Mouse (Mus musculus) adrenal gland, adult 18-20 months (tissue): ENCODE data around the gene Atrnl1. TPM values are rescaled to one million over a fixed set of nuclear protein-coding genes. Genes with fewer than 3 reads are reported as not detected.
A peak's percentile ranks its signal among the peaks of the same experiment; 100 is the strongest.
"Not testable (repeated sequence)": the region's sequence is repeated elsewhere in the genome, so short reads cannot be mapped to it uniquely, and the experiment has no call there.

ENCODE experiments used
- DNase-seq, 2 experiments: peaks; one replicate each; pipeline ENCODE4 v3.0.0; 2021 to 2022; ENCODE audit warnings: low spot score in 2 of 2
- total RNA-seq, 2 experiments: library from RNA; stranded (reverse); gene quantifications; 1 replicate in 1 of 2; 2 replicates in 1 of 2; pipeline ENCODE4 v1.2.3; 2021

The Atrnl1 gene
- total RNA-seq, 2 experiments from 2014 or later, result 22.4 to 23.5 TPM

- DNase-seq, result no peak
These were observed 347.9 kb downstream of the Atrnl1 start for GRCm38 (mm10) chr19:57958726-57959125.

- DNase-seq, result no peak
These were observed 350.5 kb downstream of the Atrnl1 start for GRCm38 (mm10) chr19:57961321-57961720.

- DNase-seq, result no peak
These were observed 351.2 kb downstream of the Atrnl1 start for GRCm38 (mm10) chr19:57961738-57962640.

- DNase-seq, result no peak
These were observed 353.0 kb downstream of the Atrnl1 start for GRCm38 (mm10) chr19:57963874-57964273.

- DNase-seq, result no peak
These were observed 358.9 kb downstream of the Atrnl1 start for GRCm38 (mm10) chr19:57969766-57970165.

- no peak for DNase-seq
These were observed 359.6 kb downstream of the Atrnl1 start for GRCm38 (mm10) chr19:57970342-57970895.

GRCm38 (mm10) chr19:57975201-57975600, 364.4 kb downstream of the Atrnl1 start:
- DNase-seq, result no peak

GRCm38 (mm10) chr19:57985918-57986900, 375.4 kb downstream of the Atrnl1 start:
- no peak for DNase-seq

GRCm38 (mm10) chr19:57987696-57988393, 377.0 kb downstream of the Atrnl1 start:
- DNase-seq, result no peak

- no peak for DNase-seq
These were observed 377.8 kb downstream of the Atrnl1 start for GRCm38 (mm10) chr19:57988559-57989093.

GRCm38 (mm10) chr19:57991099-57991760, 380.4 kb downstream of the Atrnl1 start:
- no peak for DNase-seq

GRCm38 (mm10) chr19:57994174-57994833, 383.5 kb downstream of the Atrnl1 start:
- DNase-seq, result not testable (repeated sequence)

GRCm38 (mm10) chr19:57995015-57995414, 384.2 kb downstream of the Atrnl1 start:
- DNase-seq, result no peak

GRCm38 (mm10) chr19:57997961-57998360, 387.1 kb downstream of the Atrnl1 start:
- peak; percentile 4 to 45 for DNase-seq

GRCm38 (mm10) chr19:58011636-58012035, 400.8 kb downstream of the Atrnl1 start:
- DNase-seq, result no peak

- DNase-seq, result no peak
These were observed 404.9 kb downstream of the Atrnl1 start for GRCm38 (mm10) chr19:58015741-58016140.

GRCm38 (mm10) chr19:58016561-58017453, 406.0 kb downstream of the Atrnl1 start:
- no peak for DNase-seq

- no peak for DNase-seq
These were observed 406.6 kb downstream of the Atrnl1 start for GRCm38 (mm10) chr19:58017468-58017867.
